Mouse (Mus musculus): ENCODE data around the gene Ceacam15.

Gene Ceacam15

DNA sequence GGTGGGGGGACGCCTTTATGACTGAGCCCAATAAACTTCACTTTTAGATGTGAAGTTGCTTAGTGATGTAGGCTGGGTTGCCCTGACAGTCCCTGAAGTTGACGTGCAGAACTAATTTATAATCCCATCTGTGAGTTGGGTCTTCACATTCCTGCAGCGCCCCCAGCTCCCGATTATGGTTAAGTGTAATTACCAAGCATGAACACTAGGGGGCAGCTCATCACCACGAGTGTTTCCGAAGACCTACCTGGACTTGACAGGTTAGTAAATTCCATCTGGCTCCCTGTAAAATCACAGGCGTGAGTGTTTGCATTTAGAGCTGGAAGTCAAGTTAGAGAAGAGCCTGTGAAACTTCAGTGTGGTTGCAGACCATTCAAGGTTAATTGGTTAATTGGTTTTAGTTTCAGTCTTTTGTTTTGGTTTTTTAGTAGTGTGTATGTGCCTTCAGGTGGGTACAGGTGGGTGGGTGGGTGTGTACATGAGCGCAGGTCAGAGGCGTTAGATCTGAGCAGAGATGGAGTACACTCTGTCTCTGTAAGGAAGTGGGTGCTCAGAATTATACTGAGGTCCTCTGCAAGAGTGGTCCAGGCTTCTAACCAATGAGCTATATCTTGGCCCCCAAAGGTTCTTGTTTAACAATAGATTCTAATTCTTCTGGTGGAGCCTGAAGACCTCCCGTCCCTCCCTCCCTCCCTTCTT is 45.8 kb downstream of the Ceacam15 start:
- peak; percentile 54 for DNase-seq

- peak; percentile 81 for DNase-seq
Observed at GRCm38 (mm10) chr7:16628096-16628771, 47.3 kb downstream of the Ceacam15 start.

DNA sequence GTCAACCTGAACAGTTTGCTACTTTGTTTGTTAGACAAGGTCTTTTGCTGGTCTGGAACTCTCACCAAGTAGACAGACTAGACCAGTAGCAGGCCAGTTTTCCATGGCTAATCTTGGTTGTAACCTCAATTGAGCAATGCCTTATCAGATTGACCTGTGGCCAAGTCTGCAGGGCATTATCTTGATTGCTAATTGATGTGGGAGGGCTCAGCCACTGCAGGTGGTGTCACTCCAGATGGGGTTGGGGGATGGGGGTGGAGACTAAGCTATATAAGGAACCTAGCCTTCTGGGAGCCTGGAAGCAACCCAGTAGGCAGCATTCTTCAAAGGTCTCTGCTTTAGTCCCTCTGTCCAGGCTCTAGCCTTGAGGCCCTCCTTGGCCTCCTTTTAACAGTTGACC is 51.8 kb downstream of the Ceacam15 start:
- no peak for DNase-seq

GRCm38 (mm10) chr7:16623131-16623530 is 52.4 kb downstream of the Ceacam15 start:
- no peak for DNase-seq
